Mouse (Mus musculus) right cerebral cortex, postnatal 4 days (tissue): ENCODE data around the gene Ufd1.
"Not testable (repeated sequence)": the region's sequence is repeated elsewhere in the genome, so short reads cannot be mapped to it uniquely, and the experiment has no call there.

Experiments
- DNase-seq: peaks from one replicate; pipeline ENCODE4 v3.0.0-alpha.2; 2022

The Ufd1 gene

GRCm38 (mm10) chr16:18812385-18812910 lies 869 bp downstream of the Ufd1 start:
- no peak for DNase-seq

- no peak for DNase-seq
These were observed 10.8 kb downstream of the Ufd1 start for GRCm38 (mm10) chr16:18822356-18822755.

GRCm38 (mm10) chr16:18822925-18823324 lies 11.3 kb downstream of the Ufd1 start:
- no peak for DNase-seq

GRCm38 (mm10) chr16:18828630-18829029 lies 17.1 kb downstream of the Ufd1 start:
- no peak for DNase-seq

- no peak for DNase-seq
These were observed 17.5 kb downstream of the Ufd1 start for GRCm38 (mm10) chr16:18829102-18829501.

- no peak for DNase-seq
These were observed 21.9 kb downstream of the Ufd1 start for GRCm38 (mm10) chr16:18833486-18833885.

GRCm38 (mm10) chr16:18836073-18836467 lies 24.5 kb downstream of the Ufd1 start:
- DNase-seq, result no peak

GRCm38 (mm10) chr16:18836468-18837208 lies 25.1 kb downstream of the Ufd1 start, which contains the start of the genes 2510002D24Rik and Gm28539:
TSS of gene 2510002D24Rik (plus strand) at chr16:18836578.
TSS of gene Gm28539 (plus strand) at chr16:18836584.
- DNase-seq, result peak; percentile 91

- no peak for DNase-seq
These were observed 26.8 kb downstream of the Ufd1 start for GRCm38 (mm10) chr16:18838346-18838745.

GRCm38 (mm10) chr16:18846301-18846820 lies 34.8 kb downstream of the Ufd1 start:
- DNase-seq, result no peak

- not testable (repeated sequence) for DNase-seq
These were observed 38.1 kb downstream of the Ufd1 start for GRCm38 (mm10) chr16:18849521-18850190.

GRCm38 (mm10) chr16:18858551-18858950 lies 47.0 kb downstream of the Ufd1 start:
- no peak for DNase-seq

- no peak for DNase-seq
These were observed 48.6 kb downstream of the Ufd1 start for GRCm38 (mm10) chr16:18860186-18860585.

- DNase-seq, result not testable (repeated sequence)
These were observed 58.9 kb downstream of the Ufd1 start for GRCm38 (mm10) chr16:18870495-18870894.

- no peak for DNase-seq
These were observed 64.5 kb downstream of the Ufd1 start for GRCm38 (mm10) chr16:18876091-18876441.

- peak; percentile 88 for DNase-seq
These were observed 65.1 kb downstream of the Ufd1 start, which contains the start of the genes Mrpl40 and Hira for GRCm38 (mm10) chr16:18876442-18877308. TSS of gene Mrpl40 (minus strand) at chr16:18876862. TSS of gene Hira (plus strand) at chr16:18877037.

GRCm38 (mm10) chr16:18877386-18878090 lies 66.0 kb downstream of the Ufd1 start:
- peak; percentile 42 for DNase-seq

- DNase-seq, result peak; percentile 20
These were observed 66.6 kb downstream of the Ufd1 start for GRCm38 (mm10) chr16:18878091-18878720.

- no peak for DNase-seq
These were observed 72.5 kb downstream of the Ufd1 start for GRCm38 (mm10) chr16:18884044-18884443.
